Mouse (Mus musculus): ENCODE results near the gene Aif1.
"Not testable (repeated sequence)": the region's sequence is repeated elsewhere in the genome, so short reads cannot be mapped to it uniquely, and the experiment has no call there.

The Aif1 gene

GRCm38 (mm10) chr17:35140490-35140996 is 35.3 kb downstream of the Aif1 start:
- DNase-seq, result no peak

DNA sequence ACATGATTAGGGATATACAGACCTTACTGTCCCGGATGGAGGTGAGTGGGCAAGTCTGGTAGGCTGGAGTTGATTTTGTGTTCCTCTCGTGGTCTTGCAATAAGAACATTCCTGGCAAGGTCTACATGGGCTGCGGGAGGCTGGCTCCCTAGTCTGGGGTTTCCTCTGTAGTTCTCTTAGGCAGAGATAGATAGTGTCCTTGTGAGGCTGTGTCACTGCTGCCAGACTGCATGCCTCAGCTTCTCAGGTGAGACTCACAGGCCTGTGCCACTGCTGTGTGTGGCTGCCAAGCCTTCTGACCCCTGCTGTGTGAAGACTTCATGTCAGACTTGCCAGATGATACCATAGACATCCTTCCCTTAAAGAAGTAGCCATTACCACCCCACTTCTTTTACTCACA is 36.6 kb downstream of the Aif1 start:
- no peak for DNase-seq

- DNase-seq, result no peak
These were observed 40.1 kb downstream of the Aif1 start for GRCm38 (mm10) chr17:35135591-35136320.

DNA sequence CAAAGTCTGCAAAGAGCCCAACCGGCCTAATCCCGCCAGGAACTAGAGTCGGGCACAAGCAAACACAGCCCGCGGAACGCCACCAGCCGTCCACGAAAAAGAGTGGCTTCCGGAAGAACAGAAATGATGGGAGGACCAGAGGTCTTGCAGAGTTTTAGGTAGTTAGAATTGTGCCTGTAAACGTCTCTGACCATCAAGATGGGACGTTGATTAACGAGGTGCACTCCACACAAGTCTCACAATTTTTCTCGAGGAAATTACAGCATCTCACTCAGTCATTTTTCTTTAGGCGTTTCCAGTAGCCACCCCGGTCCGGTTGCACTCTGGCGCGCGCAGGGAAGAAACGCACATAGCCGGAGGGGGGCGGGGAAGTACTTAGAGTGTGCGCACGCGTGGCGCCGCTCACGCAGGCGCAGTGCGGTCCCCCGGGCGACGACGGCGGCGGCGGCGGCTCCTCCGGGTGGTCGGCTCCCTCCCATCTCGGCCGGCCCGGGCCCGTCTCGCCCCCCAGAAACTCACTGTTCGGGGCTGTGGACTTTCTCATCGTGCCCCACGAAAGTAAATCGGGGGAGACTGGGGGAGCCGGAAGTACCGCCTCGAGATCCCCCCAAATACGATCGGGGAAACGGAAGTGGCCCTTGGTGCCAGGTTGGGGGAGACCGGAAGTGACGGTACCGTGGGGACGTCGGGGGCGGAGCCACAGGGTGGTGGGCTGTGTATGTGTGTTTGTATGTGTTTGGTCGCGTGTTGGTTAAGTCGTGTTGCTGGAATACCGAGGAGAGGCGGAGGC is 40.9 kb downstream of the Aif1 start, which contains the start of gene Bag6:
Gene Bag6 (plus strand): TSS at position 378 of the 790 bp plus-strand sequence.
- DNase-seq, result peak; percentile 95

GRCm38 (mm10) chr17:35133517-35133916 is 42.4 kb downstream of the Aif1 start:
- DNase-seq, result no peak

GRCm38 (mm10) chr17:35132174-35132560 is 43.7 kb downstream of the Aif1 start:
- no peak for DNase-seq

DNA sequence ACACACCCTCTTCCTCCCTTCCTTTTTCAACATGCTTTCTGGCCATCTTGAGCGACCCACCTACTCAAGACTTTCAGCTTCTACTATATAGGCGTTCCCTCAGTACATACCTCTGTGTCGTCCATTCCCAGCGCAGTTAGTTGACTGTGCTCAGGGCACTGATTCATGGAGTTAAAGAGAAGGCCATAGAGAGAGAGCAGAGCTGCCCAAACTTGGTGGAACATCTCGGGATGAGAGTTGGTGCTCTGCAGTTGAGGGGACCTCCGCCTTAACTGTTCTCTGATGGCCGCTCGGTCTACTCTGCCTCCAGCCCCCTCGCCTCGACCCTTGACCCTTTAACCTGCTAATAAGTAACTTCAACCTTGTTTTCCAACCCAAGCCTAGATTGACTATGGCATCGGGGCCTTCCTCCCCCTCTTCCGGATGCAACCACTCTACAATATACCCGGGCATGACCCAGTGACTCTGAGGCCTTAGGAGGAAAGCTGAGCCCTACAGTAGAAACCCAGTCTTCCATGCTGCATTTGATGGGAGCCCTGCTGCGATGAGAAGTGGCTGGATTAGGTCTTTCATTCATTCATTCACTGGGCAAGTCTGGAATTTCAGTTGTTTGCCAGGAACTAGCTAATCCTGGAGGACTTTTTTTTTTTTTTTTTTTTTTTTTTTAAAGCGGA is 44.2 kb downstream of the Aif1 start, which contains the start of gene Apom:
Gene Apom (minus strand): TSS at position 551 of the 674 bp plus-strand sequence.
- no peak for DNase-seq

GRCm38 (mm10) chr17:35131038-35131437 is 44.8 kb downstream of the Aif1 start:
- no peak for DNase-seq

DNA sequence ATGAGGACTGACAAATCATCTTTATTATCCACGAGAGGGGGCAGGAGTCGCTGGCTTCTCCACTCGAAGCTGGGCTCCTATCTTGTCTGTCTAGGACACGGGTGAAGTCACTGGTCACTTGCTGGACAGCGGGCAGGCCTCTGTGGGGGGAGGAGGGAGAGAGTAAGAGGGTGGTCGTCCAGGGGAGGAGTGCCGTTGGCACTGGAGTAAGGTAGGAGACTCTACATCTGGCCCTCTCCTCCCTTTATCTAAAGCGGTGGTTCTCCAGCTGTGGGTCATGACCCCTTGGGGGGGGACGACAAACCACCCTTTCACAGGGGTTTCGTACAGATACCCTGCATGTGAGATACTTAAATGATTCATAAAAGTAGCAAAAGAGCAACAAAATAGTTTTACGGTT is 46.9 kb downstream of the Aif1 start:
- no peak for DNase-seq

- no peak for DNase-seq
These were observed 48.9 kb downstream of the Aif1 start for GRCm38 (mm10) chr17:35127017-35127416.

DNA sequence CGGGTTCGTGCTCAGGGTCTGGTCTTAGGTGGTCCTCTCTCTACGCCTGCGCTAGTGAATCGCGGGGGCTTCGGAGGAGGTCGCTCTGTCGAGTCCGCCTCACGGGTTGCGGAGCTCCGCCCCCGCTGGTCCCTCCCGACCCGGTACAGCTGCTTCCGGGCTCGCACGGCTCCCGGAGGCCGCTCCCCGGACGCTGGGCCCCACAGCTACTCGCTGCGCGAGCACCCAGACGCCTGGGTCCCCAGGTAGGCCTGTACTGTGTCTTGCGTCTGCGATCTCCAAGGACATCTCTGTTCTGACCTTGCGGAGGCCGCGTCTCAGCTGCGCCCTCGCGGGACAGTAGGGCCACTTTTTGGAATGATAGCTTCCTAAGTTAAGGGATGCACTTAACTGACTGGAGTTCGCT is 49.7 kb downstream of the Aif1 start, which contains the start of gene D17H6S53E:
Gene D17H6S53E (plus strand): TSS at position 168 of the 406 bp plus-strand sequence.
- peak; percentile 85 to 88 for DNase-seq

DNA sequence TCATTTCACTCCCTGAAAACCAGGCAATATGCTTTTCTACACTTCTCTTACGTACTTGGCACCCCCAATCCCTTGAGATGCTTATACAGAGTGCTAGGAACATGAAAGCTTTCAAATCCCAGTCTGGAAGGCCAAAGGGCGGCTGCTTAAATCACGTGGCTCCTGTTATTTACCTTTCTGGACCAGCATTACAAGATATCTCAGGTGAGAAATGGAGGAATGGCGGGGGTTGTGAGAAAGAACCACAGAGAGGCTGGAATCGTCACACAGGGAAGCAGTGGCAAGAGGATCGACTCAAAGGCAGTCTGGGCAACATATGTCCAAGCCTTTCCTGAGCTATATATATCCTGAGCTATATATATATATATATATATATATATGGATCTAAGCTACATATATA is 50.3 kb downstream of the Aif1 start:
- DNase-seq, result no peak

DNA sequence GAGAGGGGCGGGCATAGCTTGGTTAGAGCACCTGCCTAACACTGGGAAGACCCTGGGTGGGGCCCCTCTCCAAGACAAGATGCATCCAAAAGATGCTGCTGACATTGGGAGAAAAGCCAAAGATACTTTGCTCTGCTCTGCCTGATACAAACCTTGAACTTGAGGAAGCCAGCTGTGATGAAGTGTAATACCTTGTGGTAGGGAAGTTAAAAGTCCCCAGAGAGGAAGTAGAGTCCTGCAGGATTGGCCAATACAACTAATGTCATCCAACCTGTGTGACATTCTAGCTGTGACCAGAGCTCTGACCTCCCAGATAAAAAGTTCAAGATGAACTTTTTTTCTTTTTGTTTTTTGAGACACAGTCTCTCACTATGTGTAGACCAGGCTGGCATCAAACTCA is 50.8 kb downstream of the Aif1 start:
- no peak for DNase-seq

DNA sequence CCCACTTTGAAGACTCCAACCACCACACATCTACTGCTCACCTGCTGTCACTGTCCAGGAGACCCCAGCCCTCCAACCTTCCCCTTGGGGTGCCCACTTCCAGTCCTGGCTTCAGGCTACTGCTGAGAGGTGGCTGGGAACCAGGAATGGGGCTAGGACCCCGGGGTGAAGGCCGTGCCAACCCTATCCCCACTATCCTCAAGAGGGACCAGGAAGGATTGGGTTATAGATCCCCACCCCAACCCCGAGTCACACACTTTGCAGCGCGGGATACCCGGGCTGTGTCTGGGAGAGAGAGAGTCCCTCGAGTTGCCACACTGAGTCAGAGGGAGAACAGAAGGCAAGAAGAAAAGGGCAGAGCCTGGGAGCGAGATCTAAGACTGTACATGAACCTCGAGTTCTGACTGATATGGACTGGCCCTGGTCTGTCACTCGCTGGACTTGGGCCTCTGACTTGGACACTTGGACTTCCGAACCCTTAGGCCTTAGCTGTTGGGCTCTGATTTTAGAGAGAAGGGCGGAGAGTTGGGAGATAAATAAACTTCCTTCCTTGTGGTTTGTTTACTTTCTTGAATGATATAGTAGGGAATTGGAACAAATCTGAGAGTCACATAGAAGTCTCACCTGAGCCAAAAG is 51.5 kb downstream of the Aif1 start:
- not testable (repeated sequence) for DNase-seq

DNA sequence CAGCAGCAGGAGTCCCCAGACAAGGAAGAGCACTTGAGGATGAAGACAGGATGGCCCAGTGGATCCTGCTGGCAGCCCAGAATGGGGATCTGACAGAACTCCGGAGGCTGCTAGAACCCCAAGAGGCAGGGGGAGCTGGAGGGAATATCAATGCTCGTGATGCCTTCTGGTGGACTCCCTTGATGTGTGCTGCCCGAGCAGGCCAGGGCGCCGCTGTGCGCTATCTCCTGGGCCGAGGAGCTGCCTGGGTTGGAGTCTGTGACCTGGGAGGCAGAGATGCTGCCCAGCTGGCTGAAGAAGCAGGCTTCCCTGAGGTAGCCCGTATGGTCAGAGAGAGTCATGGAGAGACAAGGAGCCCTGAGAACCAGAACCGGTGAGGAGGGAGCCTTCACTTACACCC is 52.6 kb downstream of the Aif1 start:
- DNase-seq, result not testable (repeated sequence)

DNA sequence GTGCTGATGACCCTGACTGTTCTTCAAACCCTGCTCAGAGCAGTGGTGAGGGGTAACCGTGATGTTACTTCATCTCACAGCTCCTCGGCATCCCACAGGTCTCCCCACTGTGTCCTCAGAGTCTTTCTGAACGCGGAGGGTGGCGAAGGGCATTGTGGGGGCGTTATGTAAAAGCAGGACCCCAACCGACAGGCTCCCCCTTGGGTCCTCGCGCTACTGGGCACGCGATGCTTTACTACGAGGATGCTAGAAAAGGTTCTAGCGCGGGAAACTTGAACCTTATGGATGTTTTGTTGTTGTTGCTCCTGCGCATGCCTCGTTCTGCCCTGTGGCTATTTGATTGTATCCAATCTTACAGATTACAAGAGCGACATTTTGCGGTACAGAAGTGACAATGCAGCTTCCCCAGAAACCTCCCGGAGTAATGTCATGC is 54.0 kb downstream of the Aif1 start, which contains the start of gene Csnk2b:
Gene Csnk2b (minus strand): TSS at position 183 of the 433 bp plus-strand sequence.
- peak; percentile 63 to 65 for DNase-seq

GRCm38 (mm10) chr17:35121143-35121799 is 54.6 kb downstream of the Aif1 start, which contains the start of gene Gpank1:
Gpank1 (plus strand) TSS chr17:35121455.
- DNase-seq, result peak; percentile 97 to 99

Measured in lung, postnatal 4 days (tissue).